Mouse (Mus musculus): Measurements from ENCODE around the gene Furin. TPM values are rescaled to one million over a fixed set of nuclear protein-coding genes. Genes with fewer than 3 reads are reported as not detected.

Furin gene
- polyA plus RNA-seq, 1 experiment from 2014 or later: 4.0 TPM

GRCm38 (mm10) chr7:80407712-80408111, 2.5 kb upstream of the Furin start:
- ATAC-seq (ENCODE audit: low FRiP score): no peak
- no peak overlapping the region for H3K9ac ChIP-seq
- no peaks in the 10 kb centered on the region for H3K9me3 ChIP-seq

GRCm38 (mm10) chr7:80406186-80406585, 950 bp upstream of the Furin start:
- Histone ChIP-seq H3K9ac (no peak overlapping the region), H3K27ac (no peak overlapping the region), H3K4me1 (replicated peaks) (peaks cover 7% of the 10 kb centered on the region), H3K36me3 (no peaks in the 10 kb centered on the region), H3K9me3 (no peaks in the 10 kb centered on the region), H3K4me2 (no peak overlapping the region), H3K4me3 (no peak overlapping the region), H3K27me3 (peaks cover 26% of the 10 kb centered on the region)
- no peak for ATAC-seq (ENCODE audit: low FRiP score)
- 88% methylated on average over 3 of the region's 3 CpGs for WGBS

More at GRCm38 (mm10) chr7:80407712-80408111, 2.5 kb upstream of the Furin start:
- H3K4me1 ChIP-seq (replicated peaks): no peaks in the 10 kb centered on the region
- no peaks in the 10 kb centered on the region for H3K36me3 ChIP-seq
- H3K4me2 ChIP-seq: no peak overlapping the region
- no peak overlapping the region for H3K4me3 ChIP-seq
- 81% methylated on average over 9 of the region's 9 CpGs for WGBS
- peaks cover 26% of the 10 kb centered on the region for H3K27me3 ChIP-seq
- H3K27ac ChIP-seq: no peak overlapping the region

GRCm38 (mm10) chr7:80404101-80404894, 938 bp downstream of the Furin start:
- Histone ChIP-seq H3K4me1 (replicated peaks) (peaks cover 24% of the 10 kb centered on the region), H3K4me3 (no peak overlapping the region), H3K9me3 (no peaks in the 10 kb centered on the region), H3K4me2 (no peak overlapping the region), H3K36me3 (no peaks in the 10 kb centered on the region), H3K9ac (no peak overlapping the region), H3K27ac (no peak overlapping the region), H3K27me3 (peaks cover 26% of the 10 kb centered on the region)
- ATAC-seq (ENCODE audit: low FRiP score): no peak
- 72% methylated on average over 7 of the region's 7 CpGs for WGBS

GRCm38 (mm10) chr7:80403551-80403950, 1.7 kb downstream of the Furin start:
- Histone ChIP-seq H3K27me3 (peaks cover 26% of the 10 kb centered on the region), H3K4me1 (replicated peaks) (peaks cover 31% of the 10 kb centered on the region), H3K27ac (no peak overlapping the region), H3K4me2 (peak overlapping the region; percentile 93), H3K9me3 (no peaks in the 10 kb centered on the region), H3K36me3 (no peaks in the 10 kb centered on the region), H3K9ac (no peak overlapping the region), H3K4me3 (peak overlapping the region; percentile 94; the same call in 1 of the 2 replicates)
- no peak for ATAC-seq (ENCODE audit: low FRiP score)
- 53% methylated on average over 9 of the region's 9 CpGs for WGBS

- Histone ChIP-seq H3K9me3 (no peaks in the 10 kb centered on the region), H3K4me3 (peak overlapping the region; percentile 94), H3K4me2 (peak overlapping the region; percentile 93), H3K4me1 (replicated peaks) (peaks cover 31% of the 10 kb centered on the region), H3K36me3 (peaks cover 1% of the 10 kb centered on the region; the same call in 1 of the 2 replicates), H3K27me3 (peaks cover 26% of the 10 kb centered on the region), H3K27ac (peak overlapping the region; percentile 85), H3K9ac (peak overlapping the region; percentile 97)
- ATAC-seq (ENCODE audit: low FRiP score): peak; percentile 66
- under 1% methylated on average over 40 of the region's 92 CpGs for WGBS
Measured at GRCm38 (mm10) chr7:80402651-80403321, 2.5 kb downstream of the Furin start.

GRCm38 (mm10) chr7:80401860-80402641, 3.2 kb downstream of the Furin start:
- Histone ChIP-seq H3K4me2 (peak overlapping the region; percentile 93), H3K9me3 (no peaks in the 10 kb centered on the region), H3K27ac (peak overlapping the region; percentile 85), H3K27me3 (peaks cover 26% of the 10 kb centered on the region), H3K4me3 (peak overlapping the region; percentile 94), H3K9ac (peak overlapping the region; percentile 97), H3K36me3 (peaks cover 5% of the 10 kb centered on the region), H3K4me1 (replicated peaks) (peaks cover 31% of the 10 kb centered on the region)
- WGBS: 1% methylated on average over 51 of the region's 102 CpGs
- ATAC-seq (ENCODE audit: low FRiP score): peak; percentile 69

GRCm38 (mm10) chr7:80401041-80401859, 4.0 kb downstream of the Furin start:
- H3K9me3 ChIP-seq: no peaks in the 10 kb centered on the region
- peak overlapping the region; percentile 93 for H3K4me2 ChIP-seq
- peaks cover 13% of the 10 kb centered on the region for H3K36me3 ChIP-seq
- ATAC-seq (ENCODE audit: low FRiP score): no peak
- H3K4me1 ChIP-seq (replicated peaks): peaks cover 31% of the 10 kb centered on the region
- peak overlapping the region; percentile 97 for H3K9ac ChIP-seq
- H3K27me3 ChIP-seq: peaks cover 26% of the 10 kb centered on the region
- peak overlapping the region; percentile 85; the same call in 1 of the 2 replicates for H3K27ac ChIP-seq
- H3K4me3 ChIP-seq: peak overlapping the region; percentile 94
- 29% methylated on average over 5 of the region's 5 CpGs for WGBS

GRCm38 (mm10) chr7:80400571-80400970, 4.7 kb downstream of the Furin start:
- Histone ChIP-seq H3K4me3 (no peak overlapping the region), H3K4me2 (peak overlapping the region; percentile 93), H3K9ac (peak overlapping the region; percentile 97), H3K36me3 (peaks cover 19% of the 10 kb centered on the region), H3K4me1 (replicated peaks) (peaks cover 31% of the 10 kb centered on the region), H3K27me3 (peaks cover 21% of the 10 kb centered on the region; the same call in 1 of the 2 replicates), H3K27ac (0 out of 2 replicates have a peak overlapping the region, but pooled peaks have one; percentile 2), H3K9me3 (no peaks in the 10 kb centered on the region)
- 82% methylated on average over 6 of the region's 6 CpGs for WGBS
- ATAC-seq (ENCODE audit: low FRiP score): no peak

GRCm38 (mm10) chr7:80400099-80400498, 5.1 kb downstream of the Furin start:
- WGBS: 61% methylated on average over 5 of the region's 5 CpGs
- H3K9ac ChIP-seq: peak overlapping the region; percentile 97
- H3K4me1 ChIP-seq (replicated peaks): peaks cover 31% of the 10 kb centered on the region
- ATAC-seq (ENCODE audit: low FRiP score): no peak
- H3K4me3 ChIP-seq: no peak overlapping the region
- H3K27me3 ChIP-seq: peaks cover 16% of the 10 kb centered on the region; the same call in 1 of the 2 replicates
- H3K4me2 ChIP-seq: peak overlapping the region; percentile 13
- peaks cover 23% of the 10 kb centered on the region for H3K36me3 ChIP-seq
- H3K9me3 ChIP-seq: no peaks in the 10 kb centered on the region
- 0 out of 2 replicates have a peak overlapping the region, but pooled peaks have one; percentile 2 for H3K27ac ChIP-seq

GRCm38 (mm10) chr7:80398654-80399444, 6.4 kb downstream of the Furin start:
- 78% methylated on average over 9 of the region's 9 CpGs for WGBS
- no peak for ATAC-seq (ENCODE audit: low FRiP score)
- Histone ChIP-seq H3K36me3 (peaks cover 32% of the 10 kb centered on the region), H3K4me3 (no peak overlapping the region), H3K27me3 (peaks cover 4% of the 10 kb centered on the region; the same call in 1 of the 2 replicates), H3K27ac (no peak overlapping the region), H3K9me3 (no peaks in the 10 kb centered on the region), H3K9ac (0 out of 2 replicates have a peak overlapping the region, but pooled peaks have one; percentile 43), H3K4me1 (replicated peaks) (peaks cover 31% of the 10 kb centered on the region), H3K4me2 (no peak overlapping the region)

GRCm38 (mm10) chr7:80397986-80398385, 7.2 kb downstream of the Furin start:
- ATAC-seq (ENCODE audit: low FRiP score): no peak
- Histone ChIP-seq H3K4me1 (replicated peaks) (peaks cover 31% of the 10 kb centered on the region), H3K27ac (no peak overlapping the region), H3K27me3 (no peaks in the 10 kb centered on the region), H3K9me3 (no peaks in the 10 kb centered on the region), H3K9ac (no peak overlapping the region), H3K36me3 (peaks cover 41% of the 10 kb centered on the region), H3K4me2 (no peak overlapping the region), H3K4me3 (no peak overlapping the region)
- WGBS: 86% methylated on average over 9 of the region's 9 CpGs

Measured in hindbrain, embryonic 13.5 days (tissue).